Mouse (Mus musculus) heart, embryonic 10.5 days (tissue): Measurements from ENCODE around the gene Rab30. TPM values are rescaled to one million over a fixed set of nuclear protein-coding genes. Genes with fewer than 3 reads are reported as not detected.

Experiments used
- DNase-seq: peaks from one replicate; pipeline ENCODE4 v3.0.0-alpha.2; 2017; ENCODE audit warnings: low spot score
- H3K27ac ChIP-seq: fragments of 300-500 bp; sonication (generic); 2 replicates; pipeline ENCODE4 v1.5.1; 2016; ENCODE audit warnings: mild to moderate bottlenecking
- H3K27me3 ChIP-seq: fragments of 300-500 bp; sonication (generic); 2 replicates; pipeline ENCODE4 v1.6.1; 2016; ENCODE audit warnings: mild to moderate bottlenecking; ENCODE audit not compliant: poor library complexity, insufficient read depth, severe bottlenecking
- H3K36me3 ChIP-seq: fragments of 300-500 bp; sonication (generic); 2 replicates; pipeline ENCODE4 v1.6.1; 2016; ENCODE audit warnings: mild to moderate bottlenecking, moderate library complexity
- H3K4me1 ChIP-seq: fragments of 300-500 bp; sonication (generic); 2 replicates; pipeline ENCODE4 v1.6.1; 2016; ENCODE audit warnings: mild to moderate bottlenecking
- H3K4me3 ChIP-seq: fragments of 300-500 bp; sonication (generic); 2 replicates; pipeline ENCODE4 v1.5.1; 2016; ENCODE audit warnings: mild to moderate bottlenecking, moderate library complexity
- H3K9me3 ChIP-seq: fragments of 300-500 bp; sonication (generic); 2 replicates; pipeline ENCODE4 v1.6.1; 2016; ENCODE audit warnings: mild to moderate bottlenecking, moderate library complexity
- WGBS: fragments of 180-500 bp; shearing (Covaris S2); methylation state at CpG from one replicate; pipeline ENCODE4 v1.1.7; 2016; 5-methylcytosine and 5-hydroxymethylcytosine counted together
- polyA plus RNA-seq: library from polyadenylated mRNA; unstranded; fragments of >200 nt; fragmentation: Nextera tagmentation; extraction: Ambion mirVana; gene quantifications from 2 replicates; pipeline ENCODE4 v1.2.1, GENCODE M21; 2016

Rab30 gene
- polyA plus RNA-seq, 1 experiment from 2014 or later: 7.2 TPM

GRCm38 (mm10) chr7:92837226-92837625 lies 95.8 kb downstream of the Rab30 start:
- 86% methylated on average over 11 of the region's 11 CpGs for WGBS
- H3K4me1 ChIP-seq: no peaks in the 10 kb centered on the region
- no peaks in the 10 kb centered on the region for H3K9me3 ChIP-seq
- no peaks in the 10 kb centered on the region for H3K27me3 ChIP-seq
- no peak overlapping the region for H3K27ac ChIP-seq
- no peak overlapping the region for H3K4me3 ChIP-seq
- no peak for DNase-seq
- no peaks in the 10 kb centered on the region for H3K36me3 ChIP-seq

- H3K27me3 ChIP-seq: no peaks in the 10 kb centered on the region
- DNase-seq: no peak
- no peaks in the 10 kb centered on the region for H3K36me3 ChIP-seq
- H3K9me3 ChIP-seq: no peaks in the 10 kb centered on the region
- H3K4me1 ChIP-seq: no peaks in the 10 kb centered on the region
- no peak overlapping the region for H3K27ac ChIP-seq
- WGBS: 71% methylated on average over 3 of the region's 3 CpGs
- no peak overlapping the region for H3K4me3 ChIP-seq
Measured at GRCm38 (mm10) chr7:92837907-92838306, 96.5 kb downstream of the Rab30 start.

- no peak for DNase-seq
- WGBS: 79% methylated on average over 2 of the region's 2 CpGs
- H3K9me3 ChIP-seq: no peaks in the 10 kb centered on the region
Measured at GRCm38 (mm10) chr7:92842254-92842653, 100.9 kb downstream of the Rab30 start.

GRCm38 (mm10) chr7:92848246-92848645 lies 106.8 kb downstream of the Rab30 start:
- 87% methylated on average over 3 of the region's 3 CpGs for WGBS
- Histone ChIP-seq H3K27ac (no peak overlapping the region), H3K27me3 (no peaks in the 10 kb centered on the region), H3K9me3 (no peaks in the 10 kb centered on the region), H3K36me3 (no peaks in the 10 kb centered on the region), H3K4me1 (no peaks in the 10 kb centered on the region), H3K4me3 (no peak overlapping the region)
- DNase-seq: no peak

More at GRCm38 (mm10) chr7:92842254-92842653, 100.9 kb downstream of the Rab30 start:
- no peaks in the 10 kb centered on the region for H3K4me1 ChIP-seq
- H3K27me3 ChIP-seq: no peaks in the 10 kb centered on the region
- H3K36me3 ChIP-seq: no peaks in the 10 kb centered on the region
- no peak overlapping the region for H3K27ac ChIP-seq
- H3K4me3 ChIP-seq: no peak overlapping the region

- H3K27me3 ChIP-seq: no peaks in the 10 kb centered on the region
- no peak overlapping the region for H3K4me3 ChIP-seq
- H3K9me3 ChIP-seq: no peaks in the 10 kb centered on the region
- H3K36me3 ChIP-seq: peaks cover 7% of the 10 kb centered on the region; the same call in 1 of the 2 replicates
- no peak overlapping the region for H3K27ac ChIP-seq
- H3K4me1 ChIP-seq: no peaks in the 10 kb centered on the region
- WGBS: 44% methylated on average over 2 of the region's 2 CpGs
- DNase-seq: no peak
Measured at GRCm38 (mm10) chr7:92866526-92866925, 125.1 kb downstream of the Rab30 start.

- no peak for DNase-seq
- H3K4me1 ChIP-seq: peaks cover 6% of the 10 kb centered on the region; the same call in 1 of the 2 replicates
- H3K4me3 ChIP-seq: no peak overlapping the region
- H3K27ac ChIP-seq: no peak overlapping the region
- no peaks in the 10 kb centered on the region for H3K9me3 ChIP-seq
- 78% methylated on average over 3 of the region's 3 CpGs for WGBS
- H3K27me3 ChIP-seq: no peaks in the 10 kb centered on the region
- 0 out of 2 replicates have a peak, but pooled peaks cover 2% of the 10 kb centered on the region for H3K36me3 ChIP-seq
Measured at GRCm38 (mm10) chr7:92870161-92870560, 128.8 kb downstream of the Rab30 start.

GRCm38 (mm10) chr7:92871596-92871995 lies 130.2 kb downstream of the Rab30 start:
- no peak for DNase-seq
- WGBS: 87% methylated on average over 4 of the region's 4 CpGs
- no peak overlapping the region for H3K27ac ChIP-seq
- 0 out of 2 replicates have a peak, but pooled peaks cover 2% of the 10 kb centered on the region for H3K36me3 ChIP-seq
- H3K27me3 ChIP-seq: no peaks in the 10 kb centered on the region
- peaks cover 13% of the 10 kb centered on the region; the same call in 1 of the 2 replicates for H3K4me1 ChIP-seq
- no peak overlapping the region for H3K4me3 ChIP-seq
- no peaks in the 10 kb centered on the region for H3K9me3 ChIP-seq

- Histone ChIP-seq H3K4me3 (peak within 1 kb of the TSS; percentile 68), H3K36me3 (no peaks in the 10 kb centered on the region), H3K4me1 (peaks cover 13% of the 10 kb centered on the region; the same call in 1 of the 2 replicates), H3K27me3 (no peaks in the 10 kb centered on the region), H3K27ac (peak within 1 kb of the TSS; percentile 97), H3K9me3 (no peaks in the 10 kb centered on the region)
- peak; percentile 98 for DNase-seq
- WGBS: under 1% methylated on average over 53 of the region's 53 CpGs
Measured at GRCm38 (mm10) chr7:92874116-92874675, 132.8 kb downstream of the Rab30 start, which contains the start of the genes Ddias and Prcp. Gene Ddias, minus strand, starts transcription at chr7:92874247. Gene Prcp, plus strand, starts transcription at chr7:92874470.

- H3K9me3 ChIP-seq: no peaks in the 10 kb centered on the region
- H3K36me3 ChIP-seq: no peaks in the 10 kb centered on the region
- peak overlapping the region; percentile 68 for H3K4me3 ChIP-seq
- H3K27me3 ChIP-seq: no peaks in the 10 kb centered on the region
- peaks cover 13% of the 10 kb centered on the region; the same call in 1 of the 2 replicates for H3K4me1 ChIP-seq
- peak; percentile 97 for DNase-seq
- under 1% methylated on average over 29 of the region's 29 CpGs for WGBS
- H3K27ac ChIP-seq: peak overlapping the region; percentile 97
Measured at GRCm38 (mm10) chr7:92874761-92875408, 133.5 kb downstream of the Rab30 start.

GRCm38 (mm10) chr7:92876066-92876465 lies 134.7 kb downstream of the Rab30 start:
- no peaks in the 10 kb centered on the region for H3K27me3 ChIP-seq
- no peaks in the 10 kb centered on the region for H3K36me3 ChIP-seq
- no peak for DNase-seq
- 51% methylated on average over 3 of the region's 3 CpGs for WGBS
- peaks cover 13% of the 10 kb centered on the region; the same call in 1 of the 2 replicates for H3K4me1 ChIP-seq
- H3K4me3 ChIP-seq: peak overlapping the region; percentile 68
- no peaks in the 10 kb centered on the region for H3K9me3 ChIP-seq
- 0 out of 2 replicates have a peak overlapping the region, but pooled peaks have one; percentile 56 for H3K27ac ChIP-seq

GRCm38 (mm10) chr7:92876538-92876937 lies 135.1 kb downstream of the Rab30 start:
- Histone ChIP-seq H3K4me3 (peak overlapping the region; percentile 35), H3K27me3 (no peaks in the 10 kb centered on the region), H3K27ac (peak overlapping the region; percentile 56; the same call in 1 of the 2 replicates), H3K36me3 (no peaks in the 10 kb centered on the region), H3K4me1 (peaks cover 13% of the 10 kb centered on the region; the same call in 1 of the 2 replicates), H3K9me3 (no peaks in the 10 kb centered on the region)
- 53% methylated on average over 7 of the region's 7 CpGs for WGBS
- no peak for DNase-seq

- Histone ChIP-seq H3K4me1 (0 out of 2 replicates have a peak, but pooled peaks cover 8% of the 10 kb centered on the region), H3K27me3 (no peaks in the 10 kb centered on the region), H3K27ac (peak overlapping the region; percentile 10; the same call in 1 of the 2 replicates), H3K4me3 (no peak overlapping the region), H3K36me3 (no peaks in the 10 kb centered on the region), H3K9me3 (no peaks in the 10 kb centered on the region)
- DNase-seq: no peak
- WGBS: 66% methylated on average over 7 of the region's 7 CpGs
Measured at GRCm38 (mm10) chr7:92878575-92879285, 137.3 kb downstream of the Rab30 start.
